Comparison of ENCODE assay signal across 28 mouse cellular contexts in genomic region chr13:29528344-29528743, GRCm38 (mm10).
A peak's percentile ranks its signal among the peaks of the same experiment; 100 is the strongest.
DNase-seq lines count a peak whose midpoint lies in the region; ATAC-seq and TF ChIP-seq lines count a peak whose summit lies in the region.
"Had no signal": no experiment of that assay in that cellular context is flagged by ENCODE, and none has a peak within 500 bp of the region (broad histone marks: within the 10 kb centered on the region; RNA-seq: fewer than 3 reads in every experiment).

No protein-coding gene starts in this region.

- 53% methylated on average over 5 of the region's 5 CpGs for WGBS in liver, adult 2 months
- 65% methylated on average over 5 of the region's 5 CpGs for WGBS in liver, embryonic 14.5 days (ENCODE audit: insufficient replicate concordance)
- 68% methylated on average over 5 of the region's 5 CpGs for WGBS in liver, postnatal 0 days (ENCODE audit: insufficient replicate concordance)
- 79% methylated on average over 5 of the region's 5 CpGs for WGBS in embryonic facial prominence, embryonic 10.5 days

- TF ChIP-seq CTCF in liver, adult 2 months (IDR thresholded peaks at IDR 0.05; ENCODE audit: low read depth, low read length): no peak
- TF ChIP-seq CTCF in liver, embryonic 14.5 days (IDR thresholded peaks at IDR 0.05; ENCODE audit: low read depth): no peak
- no peak for TF ChIP-seq CTCF in liver, postnatal 0 days (IDR thresholded peaks at IDR 0.05; ENCODE audit: low read depth)

- H3K4me3 ChIP-seq in liver, adult 2 months (ENCODE audit: insufficient read depth, low read depth, low read length): no peak overlapping the region
- no peak overlapping the region for H3K4me3 ChIP-seq in liver, embryonic 14.5 days (ENCODE audit: insufficient read depth in 1 of 2, low read depth in 2 of 2, low read length in 2 of 2)
- no peak overlapping the region for H3K4me3 ChIP-seq in liver, postnatal 0 days (ENCODE audit: low read depth, low read length)
- no peak overlapping the region for H3K4me3 ChIP-seq in embryonic facial prominence, embryonic 10.5 days
- H3K4me3 ChIP-seq: forebrain, embryonic 10.5 days; forebrain, embryonic 13.5 days; heart, adult 2 months; heart, embryonic 10.5 days; heart, embryonic 13.5 days; hindbrain, embryonic 12.5 days; hindbrain, embryonic 15.5 days had no signal

- H3K4me1 ChIP-seq in liver, adult 2 months (ENCODE audit: control insufficient read depth, insufficient read depth, low read length): peaks cover 2% of the 10 kb centered on the region; the same call in 1 of the 2 replicates
- no peaks in the 10 kb centered on the region; a peak in 1 of 4 replicates for H3K4me1 ChIP-seq in liver, embryonic 14.5 days (replicated peaks; ENCODE audit: control insufficient read depth in 2 of 2, insufficient read depth in 2 of 2, low read length in 1 of 2)
- peaks cover 2% of the 10 kb centered on the region; the same call in 1 of the 2 replicates for H3K4me1 ChIP-seq in liver, postnatal 0 days (ENCODE audit: insufficient read depth)
- no peaks in the 10 kb centered on the region for H3K4me1 ChIP-seq in embryonic facial prominence, embryonic 10.5 days
- H3K4me1 ChIP-seq: forebrain, embryonic 10.5 days; forebrain, embryonic 13.5 days; hindbrain, embryonic 12.5 days; hindbrain, embryonic 15.5 days had no signal

- no peak for TF ChIP-seq EP300 in liver, embryonic 14.5 days (IDR thresholded peaks at IDR 0.05; ENCODE audit: low read depth)
- TF ChIP-seq EP300 in liver, postnatal 0 days (IDR thresholded peaks at IDR 0.05; ENCODE audit: low read depth): no peak

- no peaks in the 10 kb centered on the region for H3K9me3 ChIP-seq in liver, embryonic 14.5 days (ENCODE audit: control insufficient read depth, low read length)
- H3K9me3 ChIP-seq in liver, postnatal 0 days (ENCODE audit: low read length): no peaks in the 10 kb centered on the region
- no peaks in the 10 kb centered on the region for H3K9me3 ChIP-seq in embryonic facial prominence, embryonic 10.5 days
- H3K9me3 ChIP-seq: forebrain, embryonic 10.5 days; forebrain, embryonic 13.5 days; G1E; heart, embryonic 10.5 days; heart, embryonic 13.5 days; hindbrain, embryonic 12.5 days; hindbrain, embryonic 15.5 days had no signal

- TF ChIP-seq POLR2A in liver, adult 2 months (IDR thresholded peaks at IDR 0.05; ENCODE audit: extremely low read depth, insufficient read depth, low read length): no peak

- ATAC-seq in liver, embryonic 14.5 days (ENCODE audit: insufficient read depth): peak; percentile 65; the same call in 1 of the 2 replicates
- ATAC-seq in liver, postnatal 0 days: peak; percentile 73; the same call in 1 of the 2 replicates
- ATAC-seq: forebrain, embryonic 13.5 days; forebrain, embryonic 16.5 days; Patski had no signal

- no peaks in the 10 kb centered on the region for H3K79me2 ChIP-seq in liver, adult 2 months (ENCODE audit: control insufficient read depth, insufficient read depth, low read length)

- H3K27ac ChIP-seq in liver, adult 2 months (replicated peaks; ENCODE audit: insufficient read depth, low read depth, low read length): no peak overlapping the region
- no peak overlapping the region for H3K27ac ChIP-seq in liver, embryonic 14.5 days
- no peak overlapping the region for H3K27ac ChIP-seq in liver, postnatal 0 days (ENCODE audit: low read depth)
- no peak overlapping the region for H3K27ac ChIP-seq in embryonic facial prominence, embryonic 10.5 days (replicated peaks)
- H3K27ac ChIP-seq: forebrain, embryonic 10.5 days; forebrain, embryonic 13.5 days; heart, adult 2 months; heart, embryonic 10.5 days; heart, embryonic 13.5 days; hindbrain, embryonic 12.5 days; hindbrain, embryonic 15.5 days had no signal

- DNase-seq in liver, adult 2 months (ENCODE audit: extremely low read depth, low read depth, low spot score): peak; percentile 47
- DNase-seq in liver: no peak
- peak in 1 of 3 experiments; percentile 2 for DNase-seq in liver, embryonic 14.5 days (ENCODE audit: low read depth in 3 of 3, low spot score in 3 of 3)
- DNase-seq in liver, postnatal 0 days: no peak
- DNase-seq in embryonic facial prominence, embryonic 10.5 days (ENCODE audit: low spot score): no peak
- DNase-seq in gastrocnemius, adult 18-20 months (ENCODE audit: low spot score): no peak
- DNase-seq in adrenal gland, postnatal 14 days: no peak
- DNase-seq: adrenal gland, adult 2 months; adrenal gland, postnatal 25 days; B cell, adult 2 months; cerebellum, adult 11-12 months; cerebellum, adult 8-10 months; cerebellum, postnatal 10 days; cerebellum, postnatal 36 days; embryo, embryonic 11 days; gastrocnemius, postnatal 25 days; heart, adult 2 months; heart, postnatal 14 days had no signal

- H3K36me3 ChIP-seq in liver, adult 2 months (ENCODE audit: control insufficient read depth, insufficient read depth, low read length): no peaks in the 10 kb centered on the region
- no peaks in the 10 kb centered on the region for H3K36me3 ChIP-seq in liver, embryonic 14.5 days (replicated peaks; ENCODE audit: control insufficient read depth, insufficient read depth, low read depth)
- no peaks in the 10 kb centered on the region for H3K36me3 ChIP-seq in liver, postnatal 0 days (replicated peaks; ENCODE audit: insufficient read depth, low read length)
- H3K36me3 ChIP-seq in embryonic facial prominence, embryonic 10.5 days (replicated peaks): no peaks in the 10 kb centered on the region
- H3K36me3 ChIP-seq: forebrain, embryonic 10.5 days; heart, embryonic 10.5 days; heart, embryonic 13.5 days; hindbrain, embryonic 12.5 days; hindbrain, embryonic 15.5 days had no signal

- H3K27me3 ChIP-seq in liver, adult 2 months (ENCODE audit: control insufficient read depth, insufficient read depth, low read length): no peaks in the 10 kb centered on the region
- H3K27me3 ChIP-seq in liver, embryonic 14.5 days (ENCODE audit: control insufficient read depth, insufficient read depth, low read length): no peaks in the 10 kb centered on the region
- H3K27me3 ChIP-seq in liver, postnatal 0 days (ENCODE audit: insufficient read depth, low read length): no peaks in the 10 kb centered on the region
- no peaks in the 10 kb centered on the region for H3K27me3 ChIP-seq in embryonic facial prominence, embryonic 10.5 days (replicated peaks; ENCODE audit: low read depth, poor library complexity, severe bottlenecking)
- H3K27me3 ChIP-seq: CH12.LX; forebrain, embryonic 13.5 days; heart, embryonic 13.5 days; hindbrain, embryonic 12.5 days; hindbrain, embryonic 15.5 days; Patski had no signal

- no peak overlapping the region for H3K4me2 ChIP-seq in liver, embryonic 14.5 days (ENCODE audit: low read depth)
- H3K4me2 ChIP-seq in liver, postnatal 0 days (ENCODE audit: low read depth, low read length): no peak overlapping the region
- H3K4me2 ChIP-seq: forebrain, embryonic 13.5 days; heart, embryonic 13.5 days; hindbrain, embryonic 12.5 days; hindbrain, embryonic 15.5 days had no signal

- H3K9ac ChIP-seq in liver, adult 2 months (ENCODE audit: low read depth, low read length): no peak overlapping the region
- H3K9ac ChIP-seq in liver, embryonic 14.5 days (replicated peaks): no peak overlapping the region
- H3K9ac ChIP-seq in liver, postnatal 0 days (replicated peaks): no peak overlapping the region
- H3K9ac ChIP-seq: forebrain, embryonic 13.5 days; heart, embryonic 13.5 days; hindbrain, embryonic 12.5 days; hindbrain, embryonic 15.5 days had no signal
